21 mouse cellular contexts compared by ENCODE assay signal in the genomic region with DNA sequence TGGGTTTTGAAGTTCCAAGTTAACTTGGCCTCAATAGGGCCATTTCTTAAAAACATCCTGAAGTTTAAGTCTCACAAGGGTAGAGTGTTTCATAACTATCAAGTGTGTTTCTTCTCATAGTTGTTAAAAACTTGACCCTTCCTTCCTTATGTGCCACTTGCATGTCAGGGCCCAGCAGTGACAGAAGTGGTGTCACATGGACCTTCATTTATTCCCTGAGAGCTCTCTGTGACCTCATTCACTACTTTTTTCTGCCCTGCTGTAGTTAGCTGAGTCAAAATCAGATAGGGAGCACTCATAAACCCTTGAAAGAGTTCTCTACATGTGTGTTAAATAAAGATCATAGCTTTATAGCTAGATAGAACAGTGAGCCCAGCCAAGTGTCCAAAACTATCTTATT. TPM values are rescaled to one million over a fixed set of nuclear protein-coding genes. Genes with fewer than 3 reads are reported as not detected.
"Had no signal": no experiment of that assay in that cellular context is flagged by ENCODE, and none has a peak within 500 bp of the region (broad histone marks: within the 10 kb centered on the region; RNA-seq: fewer than 3 reads in every experiment).

No protein-coding gene starts in this region.

- H3K27me3 ChIP-seq: liver, embryonic 12.5 days; midbrain, embryonic 12.5 days; neural tube, embryonic 13.5 days; neural tube, embryonic 15.5 days had no signal

- DNase-seq: lung, embryonic 14.5 days; midbrain, embryonic 14.5 days; retina, postnatal 1 day; right cerebral cortex, adult 18-20 months; right cerebral cortex, postnatal 25 days; right cerebral cortex, postnatal 4 days; spleen, adult 18-20 months; thymus, adult 18-20 months; thymus, postnatal 14 days; thymus, postnatal 36 days had no signal

- H3K4me3 ChIP-seq: liver, embryonic 12.5 days; midbrain, embryonic 10.5 days; midbrain, embryonic 12.5 days; myocyte; neural tube, embryonic 13.5 days; neural tube, embryonic 15.5 days had no signal

- H3K27ac ChIP-seq: liver, embryonic 12.5 days; liver, embryonic 14.5 days; midbrain, embryonic 10.5 days; midbrain, embryonic 12.5 days; neural tube, embryonic 13.5 days; neural tube, embryonic 15.5 days had no signal

- H3K36me3 ChIP-seq: midbrain, embryonic 10.5 days; midbrain, embryonic 12.5 days; neural tube, embryonic 13.5 days; neural tube, embryonic 15.5 days had no signal

- H3K4me1 ChIP-seq: neural tube, embryonic 13.5 days had no signal

RNA-seq across cellular contexts. Expression of a gene that starts 41.4 kb away (rescaled TPM):
- total RNA-seq: megakaryocyte, adult 5-6 weeks had no signal
- polyA plus RNA-seq: liver, embryonic 14.5 days; liver, embryonic 16.5 days; lung, embryonic 14.5 days; midbrain, embryonic 10.5 days; midbrain, embryonic 12.5 days; midbrain, embryonic 14.5 days; midbrain, embryonic 16.5 days; myocyte; neural tube, embryonic 11.5 days; neural tube, embryonic 13.5 days; neural tube, embryonic 15.5 days had no signal
